ENCODE assay signal across 23 mouse cellular contexts in the genomic region with DNA sequence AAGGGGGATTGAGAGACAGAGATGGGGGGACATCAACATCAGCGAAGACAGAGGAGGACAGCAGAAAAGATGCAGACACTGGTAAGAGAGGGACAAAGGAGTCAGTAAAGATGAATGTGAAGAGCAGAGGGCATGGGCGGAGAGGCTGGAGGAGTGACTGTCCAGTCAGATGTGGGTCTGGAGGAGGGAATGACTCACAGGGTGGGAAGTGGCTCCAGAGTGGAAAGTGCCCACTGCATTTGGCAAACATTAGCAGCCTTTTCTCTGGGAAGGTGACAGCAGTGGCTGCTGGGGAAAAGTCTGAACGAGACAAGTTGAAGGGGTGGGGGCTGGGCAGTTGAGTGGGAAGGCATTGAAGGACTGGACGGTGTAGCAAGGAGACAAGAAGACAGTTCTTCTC. TPM values are rescaled to one million over a fixed set of nuclear protein-coding genes. Genes with fewer than 3 reads are reported as not detected.
DNase-seq lines count a peak whose midpoint lies in the region; ATAC-seq and TF ChIP-seq lines count a peak whose summit lies in the region.
"Had no signal": no experiment of that assay in that cellular context is flagged by ENCODE, and none has a peak within 500 bp of the region (broad histone marks: within the 10 kb centered on the region; RNA-seq: fewer than 3 reads in every experiment).

No protein-coding gene starts in this region.

- H3K27me3 ChIP-seq in kidney, postnatal 0 days (ENCODE audit: insufficient read depth, low read length) = no peaks in the 10 kb centered on the region
- no peaks in the 10 kb centered on the region for H3K27me3 ChIP-seq in kidney, embryonic 15.5 days
- H3K27me3 ChIP-seq in C2C12 (ENCODE audit: control insufficient read depth, insufficient read depth, insufficient read length) (no peaks in the 10 kb centered on the region), Patski (no peaks in the 10 kb centered on the region)
- H3K27me3 ChIP-seq in lung, postnatal 0 days (replicated peaks; ENCODE audit: insufficient read depth, low read length) = no peaks in the 10 kb centered on the region
- H3K27me3 ChIP-seq: CH12.LX; limb, embryonic 15.5 days had no signal

- no peak overlapping the region for H3ac ChIP-seq in C2C12 (ENCODE audit: control insufficient read depth, insufficient read length, low read depth)

- H3K79me3 ChIP-seq in C2C12 (ENCODE audit: low read depth) = peaks cover 7% of the 10 kb centered on the region

- TF ChIP-seq CTCF in kidney, postnatal 0 days (IDR thresholded peaks at IDR 0.05; ENCODE audit: low read depth) = no peak
- TF ChIP-seq CTCF in C2C12 (IDR thresholded peaks at IDR 0.05; ENCODE audit: control insufficient read depth, insufficient read depth, insufficient read length) (no peak), Patski (IDR thresholded peaks at IDR 0.05) (no peak)
- no peak for TF ChIP-seq CTCF in lung, postnatal 0 days (IDR thresholded peaks at IDR 0.05)

- WGBS in kidney, postnatal 0 days = 69% methylated on average over 4 of the region's 4 CpGs
- 70% methylated on average over 4 of the region's 4 CpGs for WGBS in kidney, embryonic 15.5 days
- WGBS in lung, postnatal 0 days = 58% methylated on average over 4 of the region's 4 CpGs

- 0 out of 2 replicates have a peak overlapping the region, but pooled peaks have one; percentile 54 for H3K27ac ChIP-seq in kidney, postnatal 0 days
- no peak overlapping the region for H3K27ac ChIP-seq in kidney, embryonic 15.5 days
- H3K27ac ChIP-seq in lung, postnatal 0 days (ENCODE audit: low read length) = peak overlapping the region; percentile 96
- H3K27ac ChIP-seq: limb, embryonic 15.5 days; macrophage; stomach, postnatal 0 days had no signal

- CTCF ChIA-PET in Patski (lab: Charles Lee) = interaction anchor here (1.0 to 1.5 kb wide), 4 partner anchors 9 to 53 kb away, joined by 3 to 4 read pairs (median 3); no protein-coding TSS in a partner anchor

- no peak overlapping the region for H3K9ac ChIP-seq in kidney, postnatal 0 days (ENCODE audit: low read depth, low read length)
- no peak overlapping the region for H3K9ac ChIP-seq in kidney, embryonic 15.5 days
- H3K9ac ChIP-seq in lung, postnatal 0 days (replicated peaks; ENCODE audit: low read depth) = no peak overlapping the region
- H3K9ac ChIP-seq: limb, embryonic 15.5 days had no signal

- in situ Hi-C loops in Patski (cut with MboI; ENCODE audit: low pct_unique_long_range_greater_than_20kb) = no loop called here

- POLR2A ChIA-PET in Patski (lab: Charles Lee) = no interaction called here

- no peak for DNase-seq in kidney, postnatal 0 days (ENCODE audit: low spot score)
- no peak for DNase-seq in Patski (ENCODE audit: low read depth, low spot score)
- DNase-seq in lung, postnatal 0 days (ENCODE audit: low spot score) = peak; percentile 91
- DNase-seq in urinary bladder, postnatal 4 days (ENCODE audit: low spot score in 2 of 2) = no peak
- no peak for DNase-seq in embryo, embryonic 10.5 days (ENCODE audit: low spot score)
- no peak for DNase-seq in urinary bladder, adult 2 months (ENCODE audit: low spot score)
- DNase-seq: cerebellum, adult 11 months; cerebellum, postnatal 36 days; gastrocnemius, postnatal 10 days; heart, postnatal 36 days; kidney, adult 2 months; midbrain, embryonic 14.5 days; spleen, adult 18-20 months; thymus, postnatal 25 days had no signal

- peaks cover 28% of the 10 kb centered on the region for H3K79me2 ChIP-seq in C2C12 (ENCODE audit: control insufficient read depth, insufficient read depth)

- 0 out of 2 replicates have a peak, but pooled peaks have one; percentile 25 for ATAC-seq in kidney, postnatal 0 days (replicated peaks; ENCODE audit: low FRiP score, low read depth)
- no peak for ATAC-seq in kidney, embryonic 15.5 days (replicated peaks; ENCODE audit: low FRiP score)
- ATAC-seq in Patski = peak; percentile 44
- ATAC-seq in lung, postnatal 0 days = peak; percentile 82
- ATAC-seq: forebrain, embryonic 14.5 days had no signal

- H3K4me3 ChIP-seq in kidney, postnatal 0 days (replicated peaks; ENCODE audit: low read depth, low read length) = no peak overlapping the region
- no peak overlapping the region for H3K4me3 ChIP-seq in kidney, embryonic 15.5 days (replicated peaks)
- H3K4me3 ChIP-seq in C2C12 (ENCODE audit: insufficient read depth, poor library complexity, severe bottlenecking) = no peak overlapping the region
- H3K4me3 ChIP-seq in lung, postnatal 0 days (ENCODE audit: low read depth, low read length) = no peak overlapping the region
- H3K4me3 ChIP-seq: layer of hippocampus, adult 2 months; limb, embryonic 15.5 days had no signal

- H3K4me2 ChIP-seq in kidney, postnatal 0 days (ENCODE audit: low read length) = no peak overlapping the region
- no peak overlapping the region for H3K4me2 ChIP-seq in kidney, embryonic 15.5 days
- H3K4me2 ChIP-seq in lung, postnatal 0 days (replicated peaks; ENCODE audit: low read depth, low read length) = peak overlapping the region; percentile 17; the same call in 1 of the 2 replicates
- H3K4me2 ChIP-seq: limb, embryonic 15.5 days had no signal

- peak; percentile 81 for TF ChIP-seq EP300 in lung, postnatal 0 days (IDR thresholded peaks at IDR 0.05)

- no peaks in the 10 kb centered on the region for H3K9me3 ChIP-seq in kidney, postnatal 0 days (replicated peaks; ENCODE audit: low read length)
- H3K9me3 ChIP-seq in kidney, embryonic 15.5 days (replicated peaks) = no peaks in the 10 kb centered on the region
- H3K9me3 ChIP-seq in lung, postnatal 0 days (ENCODE audit: low read length) = no peaks in the 10 kb centered on the region
- H3K9me3 ChIP-seq: limb, embryonic 15.5 days had no signal

- H3K4me1 ChIP-seq in kidney, postnatal 0 days (replicated peaks; ENCODE audit: insufficient read depth, low read length) = no peaks in the 10 kb centered on the region
- no peaks in the 10 kb centered on the region for H3K4me1 ChIP-seq in kidney, embryonic 15.5 days
- H3K4me1 ChIP-seq in lung, postnatal 0 days (ENCODE audit: insufficient read depth, low read depth, low read length) = peaks cover 10% of the 10 kb centered on the region
- H3K4me1 ChIP-seq: limb, embryonic 15.5 days had no signal

- H3K36me3 ChIP-seq in kidney, postnatal 0 days (ENCODE audit: insufficient read depth, low read length) = peaks cover 48% of the 10 kb centered on the region
- H3K36me3 ChIP-seq in kidney, embryonic 15.5 days = peaks cover 91% of the 10 kb centered on the region
- peaks cover 72% of the 10 kb centered on the region for H3K36me3 ChIP-seq in C2C12 (ENCODE audit: control insufficient read depth, insufficient read depth)
- H3K36me3 ChIP-seq in lung, postnatal 0 days (ENCODE audit: insufficient read depth, low read length) = peaks cover 26% of the 10 kb centered on the region

TF ChIP-seq in C2C12, 6 proteins besides CTCF, POLR2A, EP300 and RAD21:
- TF ChIP-seq FOSL1 (IDR thresholded peaks at IDR 0.05; ENCODE audit: insufficient read depth, low read length, poor library complexity, severe bottlenecking) (peak; percentile 59), MAX (IDR thresholded peaks at IDR 0.05) (peak; percentile 48), MYOG (IDR thresholded peaks at IDR 0.05; ENCODE audit: control insufficient read depth, extremely low read depth, insufficient read length) (no peak), MYOD1 (IDR thresholded peaks at IDR 0.05; ENCODE audit: control insufficient read depth, insufficient read length, low read depth) (no peak), USF1 (IDR thresholded peaks at IDR 0.05; ENCODE audit: low read depth) (no peak), CEBPB (IDR thresholded peaks at IDR 0.05; ENCODE audit: low read depth) (no peak)

RNA-seq across cellular contexts. Expression of gene Trim3, which starts 12.3 kb away (rescaled TPM):
- polyA plus RNA-seq in kidney, postnatal 0 days (2015; fragmentation: Nextera tagmentation; extraction: Ambion mirVana) = 24.8 and 26.7 TPM in 2 replicates
- 28.4 and 37.2 TPM in 2 replicates for polyA plus RNA-seq in kidney, embryonic 15.5 days (2015; fragmentation: Nextera tagmentation; extraction: Ambion mirVana)
- polyA plus RNA-seq in C2C12 (2012; fragmentation: generic; extraction: Trizol) = 44.4 TPM
- 62.0 TPM for polyA plus RNA-seq in Patski (2021)
- polyA plus RNA-seq in lung, postnatal 0 days (2015; fragmentation: Nextera tagmentation; extraction: Ambion mirVana) = 101 and 116 TPM in 2 replicates
- 57.0 and 64.8 TPM in 2 replicates for polyA plus RNA-seq in urinary bladder, adult 2 months (2012; rRNA removed)

RNA-seq across cellular contexts. Expression of gene Timm10b, which starts 18.8 kb away (rescaled TPM):
- 219 and 230 TPM in 2 replicates for polyA plus RNA-seq in kidney, postnatal 0 days (2015; fragmentation: Nextera tagmentation; extraction: Ambion mirVana)
- 184 and 195 TPM in 2 replicates for polyA plus RNA-seq in kidney, embryonic 15.5 days (2015; fragmentation: Nextera tagmentation; extraction: Ambion mirVana)
- 203 TPM for polyA plus RNA-seq in C2C12 (2012; fragmentation: generic; extraction: Trizol)
- polyA plus RNA-seq in Patski (2021) = 47.6 TPM
- polyA plus RNA-seq in lung, postnatal 0 days (2015; fragmentation: Nextera tagmentation; extraction: Ambion mirVana) = 220 and 236 TPM in 2 replicates
- 90.1 and 108 TPM in 2 replicates for polyA plus RNA-seq in urinary bladder, adult 2 months (2012; rRNA removed)

RNA-seq across cellular contexts. Expression of gene Arfip2, which starts 19.2 kb away (rescaled TPM):
- polyA plus RNA-seq in kidney, postnatal 0 days (2015; fragmentation: Nextera tagmentation; extraction: Ambion mirVana) = 72.0 and 76.6 TPM in 2 replicates
- polyA plus RNA-seq in kidney, embryonic 15.5 days (2015; fragmentation: Nextera tagmentation; extraction: Ambion mirVana) = 81.6 and 88.2 TPM in 2 replicates
- 68.2 TPM for polyA plus RNA-seq in C2C12 (2012; fragmentation: generic; extraction: Trizol)
- 87.0 TPM for polyA plus RNA-seq in Patski (2021)
- polyA plus RNA-seq in lung, postnatal 0 days (2015; fragmentation: Nextera tagmentation; extraction: Ambion mirVana) = 48.5 and 52.7 TPM in 2 replicates
- 92.6 and 125 TPM in 2 replicates for polyA plus RNA-seq in urinary bladder, adult 2 months (2012; rRNA removed)

RNA-seq across cellular contexts. Expression of gene Gm45799, which starts 19.3 kb away (rescaled TPM):
- polyA plus RNA-seq in kidney, postnatal 0 days (2015; fragmentation: Nextera tagmentation; extraction: Ambion mirVana) = 33.7 and 35.8 TPM in 2 replicates
- 15.1 and 25.1 TPM in 2 replicates for polyA plus RNA-seq in kidney, embryonic 15.5 days (2015; fragmentation: Nextera tagmentation; extraction: Ambion mirVana)
- 56.8 TPM for polyA plus RNA-seq in C2C12 (2012; fragmentation: generic; extraction: Trizol)
- 22.3 TPM for polyA plus RNA-seq in Patski (2021)
- polyA plus RNA-seq in lung, postnatal 0 days (2015; fragmentation: Nextera tagmentation; extraction: Ambion mirVana) = 41.7 and 53.1 TPM in 2 replicates
- polyA plus RNA-seq in urinary bladder, adult 2 months (2012; rRNA removed) = 49.2 and 53.0 TPM in 2 replicates

RNA-seq across cellular contexts. Expression of gene Hpx, which starts 21.1 kb away (rescaled TPM):
- polyA plus RNA-seq in kidney, postnatal 0 days (2015; fragmentation: Nextera tagmentation; extraction: Ambion mirVana) = 0.47 and 0.64 TPM in 2 replicates
- polyA plus RNA-seq in kidney, embryonic 15.5 days (2015; fragmentation: Nextera tagmentation; extraction: Ambion mirVana) = 2.0 and 4.4 TPM in 2 replicates
- polyA plus RNA-seq in C2C12 (2012; fragmentation: generic; extraction: Trizol) (0.22 TPM), Patski (2021) (0.54 TPM)
- polyA plus RNA-seq in lung, postnatal 0 days (2015; fragmentation: Nextera tagmentation; extraction: Ambion mirVana) = 1.7 and 2.0 TPM in 2 replicates
- 1.6 and 2.1 TPM in 2 replicates for polyA plus RNA-seq in urinary bladder, adult 2 months (2012; rRNA removed)
- polyA plus RNA-seq: forebrain, embryonic 14.5 days; neural tube, embryonic 11.5 days had no signal
